ENCODE assay signal across 8 mouse cellular contexts in genomic region chr15:79546410-79547288, GRCm38 (mm10). TPM values are rescaled to one million over a fixed set of nuclear protein-coding genes. Genes with fewer than 3 reads are reported as not detected.
DNase-seq lines count a peak whose midpoint lies in the region; ATAC-seq and TF ChIP-seq lines count a peak whose summit lies in the region.

Gene Ddx17, minus strand, starts transcription at chr15:79546741.

- peak within 1 kb of the TSS; percentile 89 for H3K4me3 ChIP-seq in forebrain, embryonic 15.5 days
- H3K4me3 ChIP-seq in lung, adult 2 months (replicated peaks; ENCODE audit: extremely low read depth, low read depth, low read length): peak within 1 kb of the TSS; percentile 94

- peaks cover 30% of the 10 kb centered on the region for H3K4me1 ChIP-seq in forebrain, embryonic 15.5 days
- H3K4me1 ChIP-seq in lung, adult 2 months (ENCODE audit: control insufficient read depth, insufficient read depth, low read length): peaks cover 4% of the 10 kb centered on the region

- H3K4me2 ChIP-seq in forebrain, embryonic 15.5 days (replicated peaks): peak within 1 kb of the TSS; percentile 65

- H3K9ac ChIP-seq in forebrain, embryonic 15.5 days (replicated peaks): peak within 1 kb of the TSS; percentile 92

- peak; percentile 95 for DNase-seq in ES-CJ7 (ENCODE audit: low read depth, low spot score)
- DNase-seq in cerebellum, adult 11 months: peak; percentile 98
- DNase-seq in heart, postnatal 25 days (ENCODE audit: low spot score): peak; percentile 95
- peak; percentile 98 to 100 for DNase-seq in layer of hippocampus, adult 18-20 months (ENCODE audit: low spot score in 2 of 2)
- peak; percentile 99 for DNase-seq in lung, adult 2 months
- peak; percentile 91 to 93 for DNase-seq in thymus, adult 18-20 months

- TF ChIP-seq POLR2A in lung, adult 2 months (IDR thresholded peaks at IDR 0.05; ENCODE audit: borderline replicate concordance, extremely low read depth, low read depth, low read length): peak; percentile 97; the same call in 1 of the 2 replicates

- H3K27me3 ChIP-seq in forebrain, embryonic 15.5 days: no peaks in the 10 kb centered on the region

- H3K27ac ChIP-seq in forebrain, embryonic 15.5 days (replicated peaks): peak within 1 kb of the TSS; percentile 98

- peaks cover 28% of the 10 kb centered on the region for H3K36me3 ChIP-seq in forebrain, embryonic 15.5 days

- intact Hi-C loops in heart, postnatal 25 days (cut with DNase I): no loop called here

- no peak for TF ChIP-seq CTCF in lung, adult 2 months (IDR thresholded peaks at IDR 0.05; ENCODE audit: insufficient read depth, low read length)

- ATAC-seq in forebrain, embryonic 15.5 days (replicated peaks): peak; percentile 98
- peak; percentile 95 for ATAC-seq in neutrophil, adult 5-6 weeks (ENCODE audit: extremely low read depth, insufficient number of reproducible peaks, low FRiP score, poor library complexity, severe bottlenecking)

- H3K9me3 ChIP-seq in forebrain, embryonic 15.5 days: no peaks in the 10 kb centered on the region

- WGBS in forebrain, embryonic 15.5 days: 2% methylated on average over 84 of the region's 84 CpGs
- WGBS in lung, adult 2 months: 2% methylated on average over 84 of the region's 84 CpGs

RNA-seq across cellular contexts. Expression of gene Ddx17, which starts in this region (rescaled TPM):
- 60.1 and 63.7 TPM in 2 replicates for polyA plus RNA-seq in forebrain, embryonic 15.5 days (2015; fragmentation: Nextera tagmentation; extraction: Ambion mirVana)
- 100 to 1,000 TPM in 1 of 2 experiments, 10 to 100 TPM in 1; 96.7 to 105 TPM for total RNA-seq in heart, postnatal 25 days (2021)
- 100 to 1,000 TPM; 277 to 299 TPM for total RNA-seq in layer of hippocampus, adult 18-20 months (2021)
- polyA plus RNA-seq in lung, adult 2 months (2012; rRNA removed): 255 and 299 TPM in 2 replicates
- 371 and 386 TPM in 2 replicates for total RNA-seq in neutrophil, adult 5-6 weeks (2017)

Comparison
In these comparisons a context has a peak if more than half of its experiments do, and no peak if none do; other contexts are left out.
1. Peak in every context shown above with its lines: DNase-seq, ATAC-seq, H3K4me3 ChIP-seq and H3K27ac ChIP-seq.